Mouse (Mus musculus) hematopoietic stem cell, adult 5-6 weeks (primary cell): ENCODE measurements around the gene Sub1. TPM values are rescaled to one million over a fixed set of nuclear protein-coding genes. Genes with fewer than 3 reads are reported as not detected.

Experiments
- ATAC-seq, 2 experiments: fragments of 125-278 bp in 1 of 2; replicated peaks in 1 of 2; 2 replicates each; pipeline ENCODE4 v1.8.0; 2016 to 2017; ENCODE audit warnings: inconsistent platforms in 2 of 2, mild to moderate bottlenecking in 2 of 2, moderate number of reproducible peaks in 2 of 2, low read depth in 1 of 2, moderate TSS enrichment in 1 of 2; ENCODE audit not compliant: low FRiP score in 2 of 2, poor library complexity in 2 of 2, severe bottlenecking in 2 of 2, insufficient read depth in 1 of 2, low TSS enrichment in 1 of 2
- total RNA-seq: library from RNA; stranded (forward); fragments of 172-1452, 232-1000 nt; gene quantifications from 2 replicates; pipeline ENCODE4 v1.2.3, GENCODE M21; 2017

Gene Sub1
- 558 and 576 TPM in 2 replicates for total RNA-seq

- no peak for ATAC-seq
Observed at GRCm38 (mm10) chr15:11996883-11997282, at the start of gene Sub1. TSS of gene Sub1 (minus strand) at chr15:11996983.

- no peak for ATAC-seq
Observed at GRCm38 (mm10) chr15:12040407-12040710, 43.6 kb upstream of the Sub1 start.

GRCm38 (mm10) chr15:12039671-12040406, 43.1 kb upstream of the Sub1 start:
- no peak for ATAC-seq

GRCm38 (mm10) chr15:12039256-12039655, 42.5 kb upstream of the Sub1 start:
- no peak for ATAC-seq

GRCm38 (mm10) chr15:12037866-12038625, 41.3 kb upstream of the Sub1 start:
- ATAC-seq = no peak

GRCm38 (mm10) chr15:12037217-12037616, 40.4 kb upstream of the Sub1 start:
- peak; percentile 59 to 60 for ATAC-seq

GRCm38 (mm10) chr15:12036675-12037074, 39.9 kb upstream of the Sub1 start:
- no peak for ATAC-seq

GRCm38 (mm10) chr15:12034317-12034716, 37.5 kb upstream of the Sub1 start:
- peak; percentile 95 for ATAC-seq

- ATAC-seq = no peak
Observed at GRCm38 (mm10) chr15:12033155-12033554, 36.4 kb upstream of the Sub1 start.

- no peak for ATAC-seq
Observed at GRCm38 (mm10) chr15:12032512-12032911, 35.7 kb upstream of the Sub1 start.

- no peak for ATAC-seq
Observed at GRCm38 (mm10) chr15:12031861-12032260, 35.1 kb upstream of the Sub1 start.

GRCm38 (mm10) chr15:12030221-12030620, 33.4 kb upstream of the Sub1 start:
- no peak for ATAC-seq

- peak; percentile 44 to 60; a peak in 2 of 4 replicates for ATAC-seq
Observed at GRCm38 (mm10) chr15:12027807-12028206, 31.0 kb upstream of the Sub1 start.

- no peak for ATAC-seq
Observed at GRCm38 (mm10) chr15:12026932-12027450, 30.2 kb upstream of the Sub1 start.

GRCm38 (mm10) chr15:12026026-12026425, 29.2 kb upstream of the Sub1 start:
- ATAC-seq = peak in 1 of 2 experiments; percentile 37; a peak in 2 of 4 replicates

- no peak for ATAC-seq
Observed at GRCm38 (mm10) chr15:12025341-12025740, 28.6 kb upstream of the Sub1 start.

GRCm38 (mm10) chr15:12024791-12025268, 28.0 kb upstream of the Sub1 start:
- no peak for ATAC-seq

GRCm38 (mm10) chr15:12019443-12019842, 22.7 kb upstream of the Sub1 start:
- no peak for ATAC-seq
